Mouse (Mus musculus): Measurements from ENCODE around the gene Prss27. TPM values are rescaled to one million over a fixed set of nuclear protein-coding genes. Genes with fewer than 3 reads are reported as not detected.

The Prss27 gene
- polyA plus RNA-seq, 1 experiment from 2014 or later = 0.18 TPM

DNA sequence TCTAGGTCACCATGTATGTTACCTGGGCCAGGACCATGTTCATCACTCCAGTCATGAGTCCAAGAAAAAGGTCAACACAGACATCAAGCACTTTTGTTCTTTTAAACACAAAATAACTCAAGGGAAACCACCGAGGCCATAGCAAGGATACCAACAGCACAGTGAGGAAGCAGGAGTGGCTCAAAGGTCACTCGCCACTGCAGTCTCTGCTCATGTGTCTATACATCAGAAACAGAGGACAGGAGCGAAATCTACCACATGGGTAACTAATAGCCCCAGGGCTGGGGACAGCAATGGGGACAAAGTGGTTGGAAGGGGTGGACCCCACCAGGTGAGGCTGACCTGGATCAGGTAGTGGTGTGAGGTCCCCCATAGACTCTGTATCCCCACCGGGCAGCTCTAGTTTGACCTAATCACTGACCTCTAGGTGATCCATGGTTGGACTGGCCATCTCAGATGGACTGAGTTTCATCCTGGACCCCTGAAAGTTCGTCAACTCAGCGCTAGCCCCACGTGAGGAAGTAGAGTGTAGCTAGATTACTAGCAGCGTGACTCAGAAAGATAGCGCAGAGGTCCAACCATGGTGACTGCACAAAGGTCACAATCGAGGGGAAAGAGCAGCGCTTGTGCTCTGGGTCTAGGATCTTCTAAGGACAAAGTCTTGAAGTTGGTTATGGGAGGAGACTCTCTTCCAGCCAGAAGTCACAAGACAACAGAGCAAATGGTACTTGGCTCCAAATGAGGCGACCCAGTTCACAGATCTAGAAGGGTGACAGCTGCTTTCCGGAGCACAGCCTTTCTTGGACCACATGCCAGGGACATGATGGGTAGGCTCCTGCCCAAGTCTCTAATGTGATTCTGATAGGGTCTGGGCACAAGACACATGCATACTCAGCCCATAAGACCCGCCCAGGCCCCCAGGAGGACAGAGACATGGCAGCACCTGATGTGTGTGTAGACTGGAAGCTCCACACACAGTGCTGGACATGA lies 19.0 kb downstream of the Prss27 start:
- Histone ChIP-seq H3K36me3 (ENCODE audit: control insufficient read depth, insufficient read depth) (peaks cover 88% of the 10 kb centered on the region), H3K9ac (ENCODE audit: low read depth, low read length) (no peak overlapping the region), H3K9me3 (ENCODE audit: control insufficient read depth) (no peaks in the 10 kb centered on the region), H3K27ac (ENCODE audit: low read depth, low read length) (peak overlapping the region; percentile 84), H3K27me3 (replicated peaks; ENCODE audit: control insufficient read depth, insufficient read depth, low read length) (no peaks in the 10 kb centered on the region), H3K4me3 (ENCODE audit: low read depth, low read length) (no peak overlapping the region), H3K4me1 (replicated peaks; ENCODE audit: control insufficient read depth, insufficient read depth, low read length) (0 out of 2 replicates have a peak, but pooled peaks cover 5% of the 10 kb centered on the region), H3K4me2 (replicated peaks; ENCODE audit: low read depth) (0 out of 2 replicates have a peak overlapping the region, but pooled peaks have one; percentile 13)
- WGBS = 58% methylated on average over 14 of the region's 14 CpGs
- TF ChIP-seq CTCF (IDR thresholded peaks at IDR 0.05; ENCODE audit: low read depth) = no peak
- ATAC-seq = peak; percentile 91

DNA sequence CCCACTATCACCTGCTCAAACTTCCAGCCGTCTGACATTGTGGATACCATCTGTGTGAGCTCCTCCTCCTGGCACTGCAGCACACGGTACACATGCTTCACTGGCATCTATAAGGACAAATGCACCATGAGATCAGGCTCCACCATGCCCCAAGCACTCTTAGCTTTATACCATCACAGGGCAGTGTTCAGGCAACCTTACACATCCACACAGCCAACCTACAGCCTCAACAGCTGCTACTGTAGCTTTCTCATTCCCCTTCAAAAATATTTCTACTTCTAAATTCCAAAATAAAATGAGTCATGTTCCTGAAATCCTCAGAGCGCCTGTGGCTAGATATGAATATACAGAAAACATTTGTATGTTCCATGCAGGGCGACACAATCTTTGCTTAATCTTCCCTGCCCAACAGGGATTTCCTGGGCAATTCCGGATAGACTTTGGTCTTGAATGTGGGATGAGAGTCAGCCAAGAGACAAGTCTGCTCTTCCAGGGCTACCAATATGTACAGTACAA lies 19.8 kb downstream of the Prss27 start:
- Histone ChIP-seq H3K4me3 (ENCODE audit: low read depth, low read length) (no peak overlapping the region), H3K27me3 (replicated peaks; ENCODE audit: control insufficient read depth, insufficient read depth, low read length) (no peaks in the 10 kb centered on the region), H3K36me3 (ENCODE audit: control insufficient read depth, insufficient read depth) (peaks cover 80% of the 10 kb centered on the region), H3K9ac (ENCODE audit: low read depth, low read length) (no peak overlapping the region), H3K27ac (ENCODE audit: low read depth, low read length) (peak overlapping the region; percentile 81), H3K9me3 (ENCODE audit: control insufficient read depth) (no peaks in the 10 kb centered on the region), H3K4me2 (replicated peaks; ENCODE audit: low read depth) (no peak overlapping the region), H3K4me1 (replicated peaks; ENCODE audit: control insufficient read depth, insufficient read depth, low read length) (0 out of 2 replicates have a peak, but pooled peaks cover 5% of the 10 kb centered on the region)
- ATAC-seq = no peak
- WGBS = 73% methylated on average over 5 of the region's 5 CpGs
- TF ChIP-seq CTCF (IDR thresholded peaks at IDR 0.05; ENCODE audit: low read depth) = no peak

- H3K4me3 ChIP-seq (ENCODE audit: low read depth, low read length) = no peak overlapping the region
- H3K9ac ChIP-seq (ENCODE audit: low read depth, low read length) = no peak overlapping the region
- WGBS = 82% methylated on average over 4 of the region's 4 CpGs
- TF ChIP-seq CTCF (IDR thresholded peaks at IDR 0.05; ENCODE audit: low read depth) = peak; percentile 8; the same call in 1 of the 2 replicates
- no peaks in the 10 kb centered on the region for H3K27me3 ChIP-seq (replicated peaks; ENCODE audit: control insufficient read depth, insufficient read depth, low read length)
- peaks cover 45% of the 10 kb centered on the region for H3K36me3 ChIP-seq (ENCODE audit: control insufficient read depth, insufficient read depth)
- H3K27ac ChIP-seq (ENCODE audit: low read depth, low read length) = no peak overlapping the region
- H3K9me3 ChIP-seq (ENCODE audit: control insufficient read depth) = no peaks in the 10 kb centered on the region
- no peak overlapping the region for H3K4me2 ChIP-seq (replicated peaks; ENCODE audit: low read depth)
- H3K4me1 ChIP-seq (replicated peaks; ENCODE audit: control insufficient read depth, insufficient read depth, low read length) = 0 out of 2 replicates have a peak, but pooled peaks cover 3% of the 10 kb centered on the region
- no peak for ATAC-seq
Observed at GRCm38 (mm10) chr17:24062459-24063155, 24.7 kb downstream of the Prss27 start.

DNA sequence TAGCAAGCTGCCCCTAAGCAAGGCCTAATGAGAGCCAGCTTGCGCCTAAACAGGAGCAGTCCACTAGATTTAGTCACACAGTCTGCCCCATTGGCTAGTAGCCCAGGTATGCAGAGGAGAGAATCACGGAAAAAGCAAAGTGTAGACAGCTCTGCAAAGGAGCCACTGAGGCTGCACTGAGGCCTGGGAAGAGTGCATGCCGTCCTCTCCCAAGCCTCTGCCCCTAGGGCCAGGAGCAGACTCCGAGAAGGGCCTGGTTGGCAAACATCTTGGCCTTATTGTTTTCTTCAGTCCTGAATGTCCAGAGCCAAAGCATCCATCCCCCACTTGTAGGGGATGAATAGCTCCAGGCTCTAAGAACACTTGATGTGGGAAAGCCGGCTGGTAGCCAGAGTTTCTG lies 30.3 kb downstream of the Prss27 start:
- no peaks in the 10 kb centered on the region for H3K27me3 ChIP-seq (replicated peaks; ENCODE audit: control insufficient read depth, insufficient read depth, low read length)
- H3K4me2 ChIP-seq (replicated peaks; ENCODE audit: low read depth) = no peak overlapping the region
- no peak for TF ChIP-seq CTCF (IDR thresholded peaks at IDR 0.05; ENCODE audit: low read depth)
- H3K4me1 ChIP-seq (replicated peaks; ENCODE audit: control insufficient read depth, insufficient read depth, low read length) = no peaks in the 10 kb centered on the region
- peaks cover 13% of the 10 kb centered on the region for H3K36me3 ChIP-seq (ENCODE audit: control insufficient read depth, insufficient read depth)
- no peak overlapping the region for H3K9ac ChIP-seq (ENCODE audit: low read depth, low read length)
- 83% methylated on average over 5 of the region's 5 CpGs for WGBS
- H3K27ac ChIP-seq (ENCODE audit: low read depth, low read length) = no peak overlapping the region
- H3K4me3 ChIP-seq (ENCODE audit: low read depth, low read length) = no peak overlapping the region
- H3K9me3 ChIP-seq (ENCODE audit: control insufficient read depth) = no peaks in the 10 kb centered on the region
- ATAC-seq = no peak

DNA sequence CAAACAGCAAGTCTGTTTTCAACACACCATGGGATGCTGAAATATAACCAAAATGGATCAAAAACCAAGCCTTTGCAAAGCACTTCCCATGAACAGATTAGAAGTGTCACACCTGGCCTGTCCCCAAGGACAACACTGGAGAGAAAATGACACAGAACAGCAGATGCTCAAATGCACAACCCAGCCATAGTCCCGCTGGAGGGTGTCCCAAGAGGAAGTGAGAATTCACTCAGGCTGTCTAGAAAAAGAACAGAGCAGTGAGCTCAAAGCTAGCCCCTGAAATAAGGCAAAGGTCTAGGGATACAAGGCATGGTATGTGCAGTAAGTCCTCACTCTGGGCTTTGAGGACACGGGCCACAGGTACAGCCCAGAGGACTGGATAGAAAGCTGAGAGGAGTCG lies 31.6 kb downstream of the Prss27 start:
- no peak overlapping the region for H3K4me2 ChIP-seq (replicated peaks; ENCODE audit: low read depth)
- WGBS = 73% methylated on average over 3 of the region's 3 CpGs
- no peak for TF ChIP-seq CTCF (IDR thresholded peaks at IDR 0.05; ENCODE audit: low read depth)
- H3K27me3 ChIP-seq (replicated peaks; ENCODE audit: control insufficient read depth, insufficient read depth, low read length) = no peaks in the 10 kb centered on the region
- ATAC-seq = no peak
- no peak overlapping the region for H3K4me3 ChIP-seq (ENCODE audit: low read depth, low read length)
- no peak overlapping the region for H3K9ac ChIP-seq (ENCODE audit: low read depth, low read length)
- H3K36me3 ChIP-seq (ENCODE audit: control insufficient read depth, insufficient read depth) = peaks cover 6% of the 10 kb centered on the region; the same call in 1 of the 2 replicates
- H3K9me3 ChIP-seq (ENCODE audit: control insufficient read depth) = no peaks in the 10 kb centered on the region
- no peak overlapping the region for H3K27ac ChIP-seq (ENCODE audit: low read depth, low read length)
- H3K4me1 ChIP-seq (replicated peaks; ENCODE audit: control insufficient read depth, insufficient read depth, low read length) = no peaks in the 10 kb centered on the region
